Mouse (Mus musculus) kidney, adult 2 months (tissue): ENCODE measurements around the gene Grifin. TPM values are rescaled to one million over a fixed set of nuclear protein-coding genes. Genes with fewer than 3 reads are reported as not detected.

ENCODE experiments used
- DNase-seq: peaks from one replicate; pipeline ENCODE4 v3.0.0; 2021
- H3K27ac ChIP-seq: fragments of 200-500 bp; 2 replicates; pipeline ENCODE4 v1.5.1; 2012; ENCODE audit warnings: low read depth, low read length, control low read depth, inconsistent platforms; ENCODE audit not compliant: insufficient read depth
- H3K27me3 ChIP-seq: fragments of 200-500 bp; replicated peaks from 2 replicates; pipeline ENCODE4 v1.6.1; 2012; ENCODE audit warnings: mild to moderate bottlenecking, moderate library complexity, low read length, inconsistent platforms; ENCODE audit not compliant: control insufficient read depth, insufficient read depth
- H3K36me3 ChIP-seq: fragments of 200-500 bp; 2 replicates; pipeline ENCODE4 v1.6.1; 2012; ENCODE audit warnings: mild to moderate bottlenecking, moderate library complexity, low read length, inconsistent platforms; ENCODE audit not compliant: control insufficient read depth, insufficient read depth
- H3K4me1 ChIP-seq: fragments of 200-500 bp; 2 replicates; pipeline ENCODE4 v1.6.1; 2011; ENCODE audit warnings: low read length; ENCODE audit not compliant: control insufficient read depth, insufficient read depth
- H3K4me3 ChIP-seq: fragments of 200-500 bp; 2 replicates; pipeline ENCODE4 v1.5.1; 2011; ENCODE audit warnings: mild to moderate bottlenecking, low read depth, low read length, control low read depth; ENCODE audit not compliant: insufficient read depth
- CTCF ChIP-seq: fragments of 200-500 bp; conservative IDR thresholded peaks from 2 replicates; pipeline ENCODE4 v1.5.1; 2011; ENCODE audit warnings: low read depth, mild to moderate bottlenecking, control low read depth, low read length, moderate library complexity, mixed read lengths; ENCODE audit not compliant: insufficient read depth, insufficient read length
- POLR2A ChIP-seq: fragments of 200-500 bp; IDR thresholded peaks from one replicate; pipeline ENCODE4 v1.6.1; 2011; ENCODE audit warnings: low read depth, low read length, control low read depth
- WGBS: fragments of 180-500 bp; shearing (Covaris S2); methylation state at CpG from one replicate; pipeline ENCODE4 v1.1.7; 2018; 5-methylcytosine and 5-hydroxymethylcytosine counted together
- polyA plus RNA-seq: library from polyadenylated mRNA; depleted of rRNA; stranded (reverse); fragments of >200 nt; gene quantifications from 2 replicates; pipeline ENCODE4 v1.2.3, GENCODE M21; 2012

The Grifin gene
- polyA plus RNA-seq, 1 experiment = not detected

- H3K4me1 ChIP-seq = no peaks in the 10 kb centered on the region
- DNase-seq = peak; percentile 43
- no peaks in the 10 kb centered on the region for H3K27me3 ChIP-seq
- WGBS = 64% methylated on average over 6 of the region's 6 CpGs
- no peak overlapping the region for H3K4me3 ChIP-seq
- H3K36me3 ChIP-seq = no peaks in the 10 kb centered on the region
- TF ChIP-seq CTCF = peak; percentile 47; the same call in 1 of the 2 replicates
- no peak for TF ChIP-seq POLR2A
- no peak overlapping the region for H3K27ac ChIP-seq
Observed at GRCm38 (mm10) chr5:140565856-140566255, 985 bp upstream of the Grifin start.

GRCm38 (mm10) chr5:140565451-140565850 lies 580 bp upstream of the Grifin start:
- no peak for TF ChIP-seq POLR2A
- TF ChIP-seq CTCF = no peak
- no peak for DNase-seq

DNA sequence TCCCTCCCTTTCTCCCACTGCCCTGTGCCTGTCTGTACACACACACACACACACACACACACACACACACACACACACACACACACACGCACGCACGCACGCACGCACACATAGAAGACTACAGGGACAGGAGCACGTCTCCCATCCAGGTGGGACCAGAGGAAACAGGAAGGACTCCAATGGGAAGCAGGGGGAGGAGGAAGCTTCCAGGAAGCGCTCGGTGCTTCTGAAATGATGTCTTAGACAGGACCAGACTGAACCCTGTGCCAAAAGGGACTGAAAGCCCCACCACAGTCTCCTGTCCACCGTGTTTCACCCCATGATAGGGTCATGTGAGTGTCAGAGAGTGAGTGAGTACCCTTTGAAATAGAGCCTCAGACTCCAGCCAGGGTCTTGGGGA lies 2.3 kb downstream of the Grifin start:
- DNase-seq = no peak
- Histone ChIP-seq H3K36me3 (no peaks in the 10 kb centered on the region), H3K27me3 (no peaks in the 10 kb centered on the region), H3K4me3 (no peak overlapping the region), H3K27ac (no peak overlapping the region), H3K4me1 (no peaks in the 10 kb centered on the region)
- TF ChIP-seq CTCF (no peak), POLR2A (no peak)
- WGBS = 66% methylated on average over 9 of the region's 9 CpGs

More at GRCm38 (mm10) chr5:140565451-140565850, 580 bp upstream of the Grifin start:
- H3K4me3 ChIP-seq = no peak overlapping the region
- no peaks in the 10 kb centered on the region for H3K36me3 ChIP-seq
- no peaks in the 10 kb centered on the region for H3K27me3 ChIP-seq
- no peaks in the 10 kb centered on the region for H3K4me1 ChIP-seq
- WGBS = 60% methylated on average over 5 of the region's 5 CpGs
- no peak overlapping the region for H3K27ac ChIP-seq

DNA sequence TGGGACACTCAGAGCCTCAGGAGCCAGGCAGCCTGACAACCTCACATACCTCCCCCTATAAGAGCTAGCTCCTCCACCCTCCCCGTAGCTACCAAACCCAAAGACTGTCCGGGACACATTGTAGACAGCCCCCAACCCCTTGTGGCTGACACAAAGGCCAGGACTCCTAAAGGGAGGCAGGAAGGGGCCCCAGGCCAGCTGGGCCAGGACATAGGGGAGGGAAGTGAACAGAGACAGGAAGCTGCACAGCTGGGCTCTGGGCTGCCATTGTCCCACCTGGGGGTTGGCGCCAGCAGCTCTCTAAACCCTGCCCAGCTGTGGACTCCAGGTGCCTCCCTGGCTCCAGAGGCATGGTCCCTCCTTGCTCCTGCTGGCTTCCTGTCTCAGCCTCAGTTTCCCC lies 8.0 kb downstream of the Grifin start:
- no peak overlapping the region for H3K4me3 ChIP-seq
- TF ChIP-seq CTCF (no peak), POLR2A (no peak)
- WGBS = 65% methylated on average over 3 of the region's 3 CpGs
- DNase-seq = no peak
- no peak overlapping the region for H3K27ac ChIP-seq
- H3K4me1 ChIP-seq = no peaks in the 10 kb centered on the region
- H3K27me3 ChIP-seq = no peaks in the 10 kb centered on the region
- no peaks in the 10 kb centered on the region for H3K36me3 ChIP-seq

DNA sequence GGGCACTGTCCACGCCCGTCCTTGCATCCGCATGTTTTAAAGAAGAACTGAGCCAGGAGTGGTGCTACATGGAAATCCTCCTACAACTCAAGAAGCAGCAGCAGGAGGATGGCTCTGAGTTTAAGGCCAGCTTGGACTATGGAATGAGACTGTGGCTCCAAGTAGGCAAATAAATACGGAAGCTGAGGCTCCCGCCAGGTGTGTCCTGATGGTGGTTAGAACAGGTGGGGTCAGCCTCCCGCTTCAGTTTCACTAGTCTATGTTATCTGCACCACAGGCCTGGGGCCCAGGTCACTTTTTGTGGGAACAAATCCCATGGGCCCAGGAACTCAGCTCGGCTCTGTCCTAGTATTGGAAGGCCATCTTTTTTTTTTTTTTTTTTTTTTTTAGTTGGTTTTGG lies 11.2 kb downstream of the Grifin start:
- H3K4me1 ChIP-seq = no peaks in the 10 kb centered on the region
- H3K4me3 ChIP-seq = no peak overlapping the region
- H3K36me3 ChIP-seq = no peaks in the 10 kb centered on the region
- H3K27ac ChIP-seq = no peak overlapping the region
- WGBS = 92% methylated on average over 7 of the region's 7 CpGs
- TF ChIP-seq POLR2A (no peak), CTCF (no peak)
- no peaks in the 10 kb centered on the region for H3K27me3 ChIP-seq
- no peak for DNase-seq

DNA sequence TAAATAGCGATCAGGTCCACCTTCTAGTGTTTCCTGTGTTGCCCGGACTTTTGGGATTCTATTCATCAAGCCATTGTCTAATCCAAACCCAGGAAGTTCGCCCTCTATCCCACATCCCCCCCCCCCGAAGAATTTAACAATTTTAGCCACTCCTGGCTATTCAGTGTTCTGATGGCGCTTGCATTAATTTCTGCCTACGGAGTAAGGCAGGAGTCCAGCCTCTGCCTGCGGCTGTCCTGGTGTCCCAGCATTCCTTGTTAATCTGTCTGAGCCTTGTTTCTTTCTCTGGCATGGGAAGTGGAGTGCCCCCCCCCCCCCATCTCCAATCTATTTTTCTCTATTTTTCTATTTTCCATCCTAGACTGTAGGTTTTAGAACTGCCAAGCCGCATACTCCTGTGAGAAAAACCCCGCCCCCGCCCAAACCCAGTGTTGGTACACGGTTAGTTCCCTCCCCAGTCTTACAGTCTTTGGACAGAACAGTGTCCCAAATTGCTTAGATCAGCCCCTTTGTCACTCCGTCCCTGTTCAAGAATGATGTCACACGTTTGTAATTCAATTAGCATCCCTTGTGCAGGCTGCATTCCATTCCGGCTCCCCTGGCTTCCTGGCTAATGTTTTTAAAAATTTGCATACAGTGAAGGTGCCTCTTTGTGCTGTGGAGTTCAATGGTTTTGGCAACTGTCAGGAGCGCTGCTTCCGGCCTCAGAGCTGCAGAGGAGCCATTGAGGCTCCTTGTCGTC lies 15.4 kb downstream of the Grifin start:
- Histone ChIP-seq H3K4me1 (no peaks in the 10 kb centered on the region), H3K4me3 (no peak overlapping the region), H3K27ac (no peak overlapping the region), H3K27me3 (no peaks in the 10 kb centered on the region), H3K36me3 (no peaks in the 10 kb centered on the region)
- TF ChIP-seq CTCF (no peak), POLR2A (no peak)
- peak; percentile 57 for DNase-seq
- 22% methylated on average over 17 of the region's 17 CpGs for WGBS

DNA sequence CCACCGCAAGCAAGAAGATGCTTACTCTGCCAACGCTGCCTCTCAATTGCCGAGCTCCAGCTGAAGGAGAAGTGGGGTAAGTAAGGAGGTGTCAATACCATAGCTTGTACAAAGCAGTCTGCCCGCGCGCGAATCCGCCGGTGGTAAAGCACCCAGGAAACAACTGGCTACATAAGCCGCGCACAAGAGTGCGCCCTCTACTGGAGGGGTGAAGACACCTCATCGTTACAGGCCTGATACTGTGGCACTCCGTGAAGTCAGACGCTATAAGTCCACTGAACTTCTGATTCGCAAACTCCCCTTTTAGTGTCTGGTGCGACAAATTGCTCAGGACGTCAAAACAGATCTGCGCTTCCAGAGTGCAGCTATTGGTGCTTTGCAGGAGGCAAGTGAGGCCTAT lies 18.5 kb downstream of the Grifin start:
- WGBS = 89% methylated on average over 19 of the region's 19 CpGs
- TF ChIP-seq POLR2A = no peak
- TF ChIP-seq CTCF = 0 out of 2 replicates have a peak, but pooled peaks have one; percentile 2

GRCm38 (mm10) chr5:140545651-140546050 lies 19.2 kb downstream of the Grifin start:
- no peak for TF ChIP-seq CTCF
- TF ChIP-seq POLR2A = no peak
- no peak overlapping the region for H3K4me3 ChIP-seq
- H3K27ac ChIP-seq = no peak overlapping the region
- WGBS = 61% methylated on average over 6 of the region's 6 CpGs
- no peak for DNase-seq
- no peaks in the 10 kb centered on the region for H3K4me1 ChIP-seq
- no peaks in the 10 kb centered on the region for H3K27me3 ChIP-seq
- no peaks in the 10 kb centered on the region for H3K36me3 ChIP-seq

More for the DNA sequence above, 18.5 kb downstream of the Grifin start:
- Histone ChIP-seq H3K4me1 (no peaks in the 10 kb centered on the region), H3K27ac (no peak overlapping the region), H3K4me3 (no peak overlapping the region), H3K27me3 (no peaks in the 10 kb centered on the region), H3K36me3 (no peaks in the 10 kb centered on the region)
- DNase-seq = no peak
